Mouse (Mus musculus): ENCODE measurements around the gene Rtkn. TPM values are rescaled to one million over a fixed set of nuclear protein-coding genes. Genes with fewer than 3 reads are reported as not detected.

The Rtkn gene
- total and polyA plus RNA-seq, 3 experiments: 0.47 to 1.3 (median 0.68) TPM

DNA sequence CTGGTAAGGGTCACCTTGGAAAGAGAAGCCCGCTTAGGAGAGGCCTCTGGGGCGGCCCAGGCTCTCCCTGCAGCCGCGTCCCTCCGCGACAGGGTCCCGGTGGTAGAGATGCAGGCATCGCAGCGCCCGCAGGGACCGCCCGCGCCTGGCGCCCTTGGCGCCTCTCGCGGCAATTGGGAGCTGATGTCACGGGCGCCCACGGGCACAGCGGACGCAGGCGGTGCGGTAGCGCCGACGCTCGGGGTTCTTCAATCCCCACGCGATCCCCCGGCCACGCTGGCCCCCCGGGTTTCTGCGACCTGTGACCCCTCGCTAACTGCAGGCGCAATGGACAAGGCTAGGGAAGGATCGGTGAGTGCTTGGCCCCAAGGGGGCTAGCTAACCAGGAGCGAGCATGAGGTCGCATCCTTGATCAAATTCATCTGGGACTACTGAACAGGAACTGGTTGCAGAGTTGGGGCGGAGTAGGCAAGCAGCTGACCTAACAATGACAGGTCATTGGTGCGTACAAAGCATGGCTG lies 7.0 kb downstream of the Rtkn start:
- no peaks in the 10 kb centered on the region for H3K36me3 ChIP-seq (replicated peaks in 1 of 2; ENCODE audit: control insufficient read depth in 1 of 2, insufficient read depth in 1 of 2, low read length in 1 of 2)
- H3K79me2 ChIP-seq (replicated peaks; ENCODE audit: control insufficient read depth, extremely low read depth, insufficient read depth, poor library complexity, severe bottlenecking): no peaks in the 10 kb centered on the region
- H3K4me2 ChIP-seq (ENCODE audit: insufficient read depth, low read depth, poor library complexity, severe bottlenecking): no peak overlapping the region
- no peak overlapping the region for H3K4me3 ChIP-seq (replicated peaks in 1 of 3; ENCODE audit: low read depth in 2 of 3, low read length in 2 of 3, poor library complexity in 1 of 3)
- no peak for DNase-seq (ENCODE audit: extremely low read depth)
- peaks cover 2% of the 10 kb centered on the region for H3K27me3 ChIP-seq (replicated peaks)
- peaks cover 9 to 14% of the 10 kb centered on the region in 2 experiments; a peak in 3 of 4 replicates for H3K4me1 ChIP-seq (ENCODE audit: control insufficient read depth in 1 of 2, insufficient read depth in 2 of 2)
- no peak for TF ChIP-seq USF2 (conservative IDR thresholded peaks at IDR 0.05; ENCODE audit: low read depth, low read length)
- no peak overlapping the region for H3K9ac ChIP-seq (ENCODE audit: insufficient read depth, low read depth)
- no peaks in the 10 kb centered on the region for H3K9me3 ChIP-seq (replicated peaks; ENCODE audit: low read length)
- no peak overlapping the region for H3K27ac ChIP-seq (ENCODE audit: insufficient read depth, low read depth)
- in situ Hi-C loops (cut with MboI; ENCODE audit: low pct_ligation_motif_present, low pct_unique_long_range_greater_than_20kb, low sequenced_read_pairs) (no loop called here), dilution Hi-C loops (cut with MboI; ENCODE audit: extremely low pct_ligation_motif_present, extremely low pct_unique_long_range_greater_than_20kb, low sequenced_read_pairs) (no loop called here)

GRCm38 (mm10) chr6:83142886-83143285 lies 7.6 kb downstream of the Rtkn start:
- no peaks in the 10 kb centered on the region for H3K36me3 ChIP-seq (replicated peaks in 1 of 2; ENCODE audit: control insufficient read depth in 1 of 2, insufficient read depth in 1 of 2, low read length in 1 of 2)
- H3K79me2 ChIP-seq (replicated peaks; ENCODE audit: control insufficient read depth, extremely low read depth, insufficient read depth, poor library complexity, severe bottlenecking): no peaks in the 10 kb centered on the region
- no peak overlapping the region for H3K4me2 ChIP-seq (ENCODE audit: insufficient read depth, low read depth, poor library complexity, severe bottlenecking)
- peaks cover 4 to 11% of the 10 kb centered on the region in 2 experiments; a peak in 3 of 4 replicates for H3K4me1 ChIP-seq (ENCODE audit: control insufficient read depth in 1 of 2, insufficient read depth in 2 of 2)
- H3K9ac ChIP-seq (ENCODE audit: insufficient read depth, low read depth): no peak overlapping the region
- peaks cover 2% of the 10 kb centered on the region for H3K27me3 ChIP-seq (replicated peaks)
- H3K9me3 ChIP-seq (replicated peaks; ENCODE audit: low read length): no peaks in the 10 kb centered on the region
- TF ChIP-seq MAX (IDR thresholded peaks at IDR 0.05; ENCODE audit: low read length) (no peak), CHD2 (IDR thresholded peaks at IDR 0.05; ENCODE audit: low read length) (no peak), POLR2AphosphoS2 (IDR thresholded peaks at IDR 0.05; ENCODE audit: low read depth, low read length) (no peak)
- no peak for DNase-seq (ENCODE audit: extremely low read depth)
- H3K27ac ChIP-seq (ENCODE audit: insufficient read depth, low read depth): no peak overlapping the region
- in situ Hi-C loops (cut with MboI; ENCODE audit: low pct_ligation_motif_present, low pct_unique_long_range_greater_than_20kb, low sequenced_read_pairs): no loop called here
- no peak overlapping the region for H3K4me3 ChIP-seq (replicated peaks in 1 of 3; ENCODE audit: low read depth in 2 of 3, low read length in 2 of 3, poor library complexity in 1 of 3)
- dilution Hi-C loops (cut with MboI; ENCODE audit: extremely low pct_ligation_motif_present, extremely low pct_unique_long_range_greater_than_20kb, low sequenced_read_pairs): no loop called here

DNA sequence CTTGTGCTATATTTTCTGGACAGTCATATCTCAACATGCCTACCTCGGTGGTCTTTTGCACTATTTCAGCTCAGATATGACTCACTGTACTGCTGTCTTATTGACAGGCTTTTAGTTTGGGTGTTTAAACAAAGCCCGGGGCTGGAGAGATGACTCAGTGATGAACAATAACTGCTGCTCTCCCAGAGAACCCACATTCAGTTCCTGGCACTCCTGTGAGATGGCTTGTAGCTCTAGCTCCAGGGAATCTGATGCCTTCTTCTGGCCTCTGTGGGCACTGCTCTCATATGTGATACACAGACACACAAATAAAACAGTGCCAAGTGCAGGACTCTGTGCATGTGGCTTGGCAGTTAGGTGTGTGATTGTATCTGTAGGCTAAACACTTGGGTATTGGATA lies 9.9 kb downstream of the Rtkn start:
- Histone ChIP-seq H3K36me3 (replicated peaks in 1 of 2; ENCODE audit: control insufficient read depth in 1 of 2, insufficient read depth in 1 of 2, low read length in 1 of 2) (peaks cover 0 to 5% of the 10 kb centered on the region in 2 experiments), H3K79me2 (replicated peaks; ENCODE audit: control insufficient read depth, extremely low read depth, insufficient read depth, poor library complexity, severe bottlenecking) (no peaks in the 10 kb centered on the region), H3K27ac (ENCODE audit: insufficient read depth, low read depth) (no peak overlapping the region), H3K4me1 (ENCODE audit: control insufficient read depth in 1 of 2, insufficient read depth in 2 of 2) (peaks cover 3 to 8% of the 10 kb centered on the region in 2 experiments; a peak in 2 of 4 replicates), H3K9ac (ENCODE audit: insufficient read depth, low read depth) (no peak overlapping the region), H3K4me2 (ENCODE audit: insufficient read depth, low read depth, poor library complexity, severe bottlenecking) (no peak overlapping the region), H3K27me3 (replicated peaks) (no peaks in the 10 kb centered on the region), H3K4me3 (replicated peaks in 1 of 3; ENCODE audit: low read depth in 2 of 3, low read length in 2 of 3, poor library complexity in 1 of 3) (no peak overlapping the region), H3K9me3 (replicated peaks; ENCODE audit: low read length) (no peaks in the 10 kb centered on the region)
- TF ChIP-seq MXI1 (IDR thresholded peaks at IDR 0.05; ENCODE audit: low read depth, low read length): no peak
- no peak for TF ChIP-seq ZNF384 (IDR thresholded peaks at IDR 0.05; ENCODE audit: low read depth, low read length)
- TF ChIP-seq MAZ (IDR thresholded peaks at IDR 0.05; ENCODE audit: low read depth, low read length): no peak
- no peak for TF ChIP-seq GABPA (IDR thresholded peaks at IDR 0.05; ENCODE audit: insufficient replicate concordance, low read depth, low read length)
- TF ChIP-seq TCF12 (IDR thresholded peaks at IDR 0.05; ENCODE audit: low read depth, low read length): no peak
- no peak for TF ChIP-seq HCFC1 (IDR thresholded peaks at IDR 0.05; ENCODE audit: low read depth, low read length)
- no peak for TF ChIP-seq BHLHE40 (IDR thresholded peaks at IDR 0.05; ENCODE audit: low read depth, low read length)
- no peak for TF ChIP-seq EP300 (IDR thresholded peaks at IDR 0.05; ENCODE audit: low read length)
- TF ChIP-seq CTCF (conservative IDR thresholded peaks at IDR 0.05 in 1 of 2, IDR thresholded peaks at IDR 0.05 in 1 of 2; ENCODE audit: low read depth in 2 of 2, low read length in 2 of 2): no peak
- TF ChIP-seq RCOR1 (conservative IDR thresholded peaks at IDR 0.05; ENCODE audit: low read depth, low read length): no peak
- no peak for TF ChIP-seq USF2 (conservative IDR thresholded peaks at IDR 0.05; ENCODE audit: low read depth, low read length)
- TF ChIP-seq ZC3H11A (IDR thresholded peaks at IDR 0.05; ENCODE audit: low read depth, low read length): no peak
- TF ChIP-seq IRF4 (IDR thresholded peaks at IDR 0.05; ENCODE audit: low read depth, low read length): no peak
- in situ Hi-C loops (cut with MboI; ENCODE audit: low pct_ligation_motif_present, low pct_unique_long_range_greater_than_20kb, low sequenced_read_pairs) (no loop called here), dilution Hi-C loops (cut with MboI; ENCODE audit: extremely low pct_ligation_motif_present, extremely low pct_unique_long_range_greater_than_20kb, low sequenced_read_pairs) (no loop called here)
- DNase-seq (ENCODE audit: extremely low read depth): no peak

Data from CH12.LX (cell line).